Mouse (Mus musculus): ENCODE results near the gene Syt13. TPM values are rescaled to one million over a fixed set of nuclear protein-coding genes. Genes with fewer than 3 reads are reported as not detected.
A peak's percentile ranks its signal among the peaks of the same experiment; 100 is the strongest.

Syt13 gene
- polyA plus RNA-seq, 1 experiment from 2014 or later, result 6.4 TPM

DNA sequence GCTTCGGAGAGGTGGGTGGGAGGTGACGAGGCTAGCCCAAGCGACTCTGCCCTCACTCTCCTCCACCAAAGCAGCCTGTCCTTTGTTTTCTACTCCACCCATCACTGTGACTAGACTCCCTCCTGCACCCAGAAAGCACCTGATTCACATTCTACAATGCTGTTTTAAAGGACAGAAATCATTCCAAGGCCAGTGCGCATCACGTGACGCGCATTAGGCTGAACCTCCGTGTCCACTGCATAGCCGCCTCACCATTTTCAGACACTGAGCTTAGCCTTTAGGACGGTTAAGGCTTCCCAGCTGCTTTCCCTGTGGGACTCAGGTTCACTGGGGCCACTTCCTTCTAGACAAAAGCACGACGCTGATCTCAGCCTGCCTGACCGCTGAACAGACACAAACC lies 11.2 kb upstream of the Syt13 start:
- ATAC-seq, result no peak
- no peaks in the 10 kb centered on the region for H3K9me3 ChIP-seq

DNA sequence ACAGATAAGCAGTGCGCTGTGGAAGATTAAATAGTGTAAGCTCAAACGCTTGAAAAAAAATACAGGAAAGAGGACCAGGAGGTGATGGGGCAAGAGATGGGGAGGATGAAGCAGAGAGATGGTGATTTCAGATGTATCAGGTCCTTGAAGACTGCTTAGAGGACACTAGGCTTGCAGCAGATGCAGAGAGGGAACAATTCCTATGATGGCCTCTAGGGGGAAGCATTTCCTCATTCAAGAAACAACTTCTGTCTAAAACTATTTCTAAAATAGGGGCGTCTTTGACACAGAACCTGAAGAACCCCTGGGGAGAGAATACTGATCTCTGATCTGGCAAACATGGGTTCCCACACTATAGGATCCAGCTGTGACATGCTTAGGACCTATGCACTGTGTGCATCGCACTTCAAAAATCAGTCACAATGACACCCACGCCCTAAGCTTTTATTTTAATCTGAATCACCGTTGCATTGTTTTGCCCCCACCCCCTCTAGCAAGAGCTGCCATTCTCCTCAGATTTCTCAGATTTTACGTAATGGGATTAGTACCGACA lies 10.5 kb upstream of the Syt13 start:
- 0 out of 2 replicates have a peak, but pooled peaks have one; percentile 10 for ATAC-seq

More for the DNA sequence above, 11.2 kb upstream of the Syt13 start:
- Histone ChIP-seq H3K27ac (no peak overlapping the region), H3K9ac (no peak overlapping the region), H3K27me3 (replicated peaks) (no peaks in the 10 kb centered on the region), H3K4me2 (replicated peaks) (no peak overlapping the region), H3K4me3 (replicated peaks) (no peak overlapping the region), H3K4me1 (replicated peaks) (no peaks in the 10 kb centered on the region), H3K36me3 (no peaks in the 10 kb centered on the region)
- WGBS, result 72% methylated on average over 13 of the region's 13 CpGs

DNA sequence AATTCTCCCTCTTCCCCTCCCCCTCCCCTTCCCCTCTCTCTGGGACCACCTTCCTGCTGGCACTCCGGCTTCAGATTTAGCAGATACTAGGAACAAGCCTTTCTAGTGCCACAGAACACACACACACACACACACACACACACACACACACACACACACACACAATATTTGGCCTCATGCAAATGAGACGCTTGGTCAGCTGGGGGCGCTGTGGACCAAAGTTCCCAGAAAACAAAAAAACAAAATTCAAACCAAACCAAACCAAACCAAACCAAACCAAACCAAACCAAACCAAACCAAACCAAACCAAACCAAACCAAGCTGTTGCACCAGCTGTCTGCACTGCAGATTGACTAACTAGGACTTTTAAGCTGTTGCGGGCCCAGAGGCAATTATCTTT lies 4.5 kb upstream of the Syt13 start:
- Histone ChIP-seq H3K4me1 (replicated peaks) (peaks cover 8% of the 10 kb centered on the region), H3K9me3 (no peaks in the 10 kb centered on the region), H3K9ac (no peak overlapping the region), H3K36me3 (no peaks in the 10 kb centered on the region), H3K4me2 (replicated peaks) (no peak overlapping the region), H3K27me3 (replicated peaks) (peaks cover 10% of the 10 kb centered on the region), H3K27ac (no peak overlapping the region), H3K4me3 (replicated peaks) (no peak overlapping the region)
- ATAC-seq, result no peak
- WGBS, result 74% methylated on average over 4 of the region's 4 CpGs

More for the DNA sequence above, 10.5 kb upstream of the Syt13 start:
- H3K27me3 ChIP-seq (replicated peaks), result no peaks in the 10 kb centered on the region
- H3K4me1 ChIP-seq (replicated peaks), result no peaks in the 10 kb centered on the region
- H3K9me3 ChIP-seq, result no peaks in the 10 kb centered on the region
- H3K36me3 ChIP-seq, result no peaks in the 10 kb centered on the region
- no peak overlapping the region for H3K9ac ChIP-seq
- H3K4me2 ChIP-seq (replicated peaks), result no peak overlapping the region
- no peak overlapping the region for H3K4me3 ChIP-seq (replicated peaks)
- WGBS, result 26% methylated on average over 8 of the region's 8 CpGs
- no peak overlapping the region for H3K27ac ChIP-seq

DNA sequence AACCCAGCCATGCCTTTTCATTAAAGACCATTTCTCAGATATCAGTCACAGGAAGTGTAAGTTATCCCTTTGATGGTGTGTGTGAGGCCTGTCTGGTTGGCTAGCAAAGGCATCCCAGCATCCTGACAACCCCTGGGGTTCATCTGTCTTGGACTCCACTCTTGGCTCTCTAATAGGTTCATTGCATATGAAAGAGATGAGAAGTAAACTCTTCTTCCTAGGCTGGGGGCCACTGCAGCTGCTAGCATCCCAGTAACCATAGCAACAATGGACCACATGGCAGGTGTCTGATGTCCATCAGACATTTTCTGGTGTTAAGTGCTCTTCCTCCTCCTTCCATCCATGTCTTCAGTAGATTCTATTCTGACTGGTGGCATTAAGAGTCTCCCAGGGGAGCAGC lies 2.6 kb upstream of the Syt13 start:
- Histone ChIP-seq H3K27me3 (replicated peaks) (peaks cover 16% of the 10 kb centered on the region), H3K4me3 (replicated peaks) (no peak overlapping the region), H3K9me3 (no peaks in the 10 kb centered on the region), H3K27ac (no peak overlapping the region), H3K4me1 (replicated peaks) (peaks cover 22% of the 10 kb centered on the region), H3K36me3 (no peaks in the 10 kb centered on the region), H3K4me2 (replicated peaks) (no peak overlapping the region), H3K9ac (no peak overlapping the region)
- no peak for ATAC-seq

DNA sequence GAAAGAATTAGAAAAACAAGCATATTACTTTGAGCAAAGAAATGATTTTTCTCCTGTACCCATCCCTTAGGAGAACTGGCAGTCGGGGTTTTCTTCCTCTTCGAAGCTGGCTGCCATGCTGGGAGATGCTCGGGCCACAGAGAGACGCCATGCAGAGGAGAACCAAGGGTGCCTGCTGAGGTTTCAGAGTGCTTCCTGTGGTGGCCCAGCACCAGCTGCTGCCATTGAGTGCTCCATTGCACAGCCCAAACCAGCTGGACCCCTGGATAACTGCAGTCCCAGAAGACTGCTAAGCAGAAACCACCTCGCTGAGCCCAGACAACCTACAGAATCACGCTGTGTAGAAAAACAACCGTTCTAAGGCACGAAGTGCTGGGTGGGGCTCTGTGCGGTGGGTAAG lies 1.6 kb upstream of the Syt13 start:
- H3K4me1 ChIP-seq (replicated peaks), result peaks cover 24% of the 10 kb centered on the region
- no peak overlapping the region for H3K4me2 ChIP-seq (replicated peaks)
- no peaks in the 10 kb centered on the region for H3K9me3 ChIP-seq
- H3K9ac ChIP-seq, result no peak overlapping the region
- H3K27me3 ChIP-seq (replicated peaks), result peaks cover 16% of the 10 kb centered on the region
- no peak overlapping the region for H3K27ac ChIP-seq
- 24% methylated on average over 9 of the region's 9 CpGs for WGBS
- no peak overlapping the region for H3K4me3 ChIP-seq (replicated peaks)
- H3K36me3 ChIP-seq, result no peaks in the 10 kb centered on the region
- no peak for ATAC-seq

DNA sequence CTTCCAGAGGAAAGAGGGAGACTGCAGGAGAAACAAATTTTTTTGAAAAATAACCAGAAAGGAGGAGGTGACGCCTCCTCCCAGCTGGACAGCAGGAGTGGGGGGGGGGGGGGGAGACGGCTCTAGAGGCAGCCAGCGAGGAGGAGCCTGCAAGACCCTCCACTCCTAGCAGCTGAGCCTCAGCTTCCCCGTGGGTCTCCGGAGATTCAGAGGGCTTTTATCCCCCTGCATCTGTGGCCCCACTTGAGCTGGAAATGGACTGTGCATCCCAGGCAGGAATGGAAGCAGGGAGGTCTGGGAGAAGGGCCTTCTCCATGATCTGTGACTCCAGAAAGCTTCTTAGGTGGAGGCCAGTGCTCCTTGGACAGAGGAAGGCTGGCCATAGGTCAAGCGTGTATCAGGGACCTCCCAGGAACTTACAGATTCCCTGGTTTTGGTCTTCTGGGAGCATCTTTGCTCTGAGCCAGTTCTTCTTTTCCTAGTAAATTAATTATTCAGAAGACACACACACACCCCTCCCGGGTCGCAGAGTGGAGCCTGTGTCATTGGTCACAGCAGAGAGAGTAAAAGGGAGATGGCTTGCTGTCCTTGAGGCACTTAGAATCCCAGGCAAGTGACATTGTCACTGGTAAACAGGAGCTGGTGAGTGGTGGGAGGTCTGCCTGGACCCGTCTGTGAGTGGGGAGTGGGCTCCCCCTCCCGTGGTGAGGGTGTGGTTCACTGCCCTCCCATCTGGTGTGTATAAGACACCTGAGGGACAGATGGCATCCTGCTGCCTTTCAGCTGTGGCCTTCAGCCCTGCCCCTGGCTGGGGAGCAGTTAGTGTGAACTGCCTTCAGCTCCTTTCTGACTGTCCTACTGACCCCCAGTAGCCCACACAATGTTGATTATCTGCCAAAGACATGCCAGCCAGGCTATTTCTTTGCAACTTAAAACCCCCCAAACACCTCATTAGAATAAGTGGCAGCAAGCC lies 1.0 kb downstream of the Syt13 start:
- H3K27ac ChIP-seq, result no peak overlapping the region
- no peak for ATAC-seq
- no peaks in the 10 kb centered on the region for H3K9me3 ChIP-seq
- H3K4me2 ChIP-seq (replicated peaks), result peak overlapping the region; percentile 95
- peak overlapping the region; percentile 47 for H3K4me3 ChIP-seq (replicated peaks)
- H3K9ac ChIP-seq, result no peak overlapping the region
- H3K4me1 ChIP-seq (replicated peaks), result peaks cover 24% of the 10 kb centered on the region
- peaks cover 16% of the 10 kb centered on the region for H3K27me3 ChIP-seq (replicated peaks)
- H3K36me3 ChIP-seq, result no peaks in the 10 kb centered on the region
- 18% methylated on average over 10 of the region's 10 CpGs for WGBS

DNA sequence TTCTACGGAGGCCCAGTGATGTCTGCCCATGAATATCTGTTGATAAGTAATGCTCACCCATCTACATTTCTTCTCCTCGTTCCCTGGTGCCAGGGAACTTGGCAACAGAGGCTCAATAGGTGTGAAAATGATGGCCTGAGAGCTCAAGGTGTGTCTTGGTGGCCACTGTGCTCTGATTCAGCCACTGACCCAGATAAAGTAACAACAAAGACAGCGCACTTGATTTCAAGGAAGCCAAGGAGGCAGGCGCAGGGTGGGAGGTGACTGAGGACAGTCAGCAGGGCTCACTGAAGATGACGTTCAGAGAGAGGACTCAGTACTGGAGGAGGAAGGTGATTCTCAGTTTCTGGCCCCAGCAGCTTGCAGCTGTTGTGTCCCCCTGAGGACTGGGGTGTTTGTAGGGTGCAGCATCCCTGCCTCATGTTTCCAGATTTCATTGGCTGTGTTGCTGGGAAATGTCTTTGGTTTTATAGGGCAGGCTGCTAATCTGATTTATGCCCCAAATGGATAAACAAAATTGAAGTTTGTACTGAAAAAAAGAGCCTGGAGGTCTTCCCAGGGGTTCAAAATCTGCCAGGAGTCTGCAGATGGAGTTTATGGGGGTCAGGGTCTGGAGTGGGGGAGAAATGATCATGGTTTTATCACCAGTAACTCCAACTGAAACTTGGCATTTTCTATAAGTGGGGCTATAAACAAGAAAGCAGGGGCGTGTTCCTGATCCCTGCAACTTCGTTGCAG lies 2.7 kb downstream of the Syt13 start:
- H3K4me2 ChIP-seq (replicated peaks), result no peak overlapping the region
- 32% methylated on average over 7 of the region's 7 CpGs for WGBS
- peaks cover 16% of the 10 kb centered on the region for H3K27me3 ChIP-seq (replicated peaks)
- H3K9ac ChIP-seq, result no peak overlapping the region
- H3K36me3 ChIP-seq, result no peaks in the 10 kb centered on the region
- H3K4me3 ChIP-seq (replicated peaks), result no peak overlapping the region
- H3K9me3 ChIP-seq, result no peaks in the 10 kb centered on the region
- H3K4me1 ChIP-seq (replicated peaks), result peaks cover 24% of the 10 kb centered on the region
- H3K27ac ChIP-seq, result 0 out of 2 replicates have a peak overlapping the region, but pooled peaks have one; percentile 1
- ATAC-seq, result peak; percentile 40

DNA sequence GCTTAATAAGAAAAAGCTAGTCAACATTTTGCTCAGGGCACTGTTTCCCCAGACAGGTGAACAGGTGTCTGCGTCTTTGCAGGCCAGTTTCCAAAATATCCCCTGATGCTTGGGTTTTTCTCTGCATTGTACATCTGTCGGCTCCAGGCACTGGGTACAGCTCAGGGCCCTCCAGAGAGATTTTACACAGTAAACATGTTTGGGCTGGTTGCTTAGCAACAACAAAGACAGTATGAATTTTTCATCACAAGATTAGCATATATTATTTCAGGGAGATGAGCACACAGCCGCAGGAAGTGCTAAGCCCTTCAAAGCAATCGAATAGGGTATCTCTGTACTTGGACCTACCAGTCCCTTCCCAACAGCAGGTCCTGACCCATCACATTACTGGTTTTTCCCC lies 5.8 kb downstream of the Syt13 start:
- Histone ChIP-seq H3K27ac (no peak overlapping the region), H3K9ac (no peak overlapping the region), H3K4me3 (replicated peaks) (no peak overlapping the region), H3K4me1 (replicated peaks) (peaks cover 13% of the 10 kb centered on the region), H3K36me3 (no peaks in the 10 kb centered on the region), H3K27me3 (replicated peaks) (peaks cover 5% of the 10 kb centered on the region; the same call in 1 of the 2 replicates), H3K4me2 (replicated peaks) (no peak overlapping the region), H3K9me3 (no peaks in the 10 kb centered on the region)
- WGBS, result 73% methylated on average over 4 of the region's 4 CpGs
- no peak for ATAC-seq

DNA sequence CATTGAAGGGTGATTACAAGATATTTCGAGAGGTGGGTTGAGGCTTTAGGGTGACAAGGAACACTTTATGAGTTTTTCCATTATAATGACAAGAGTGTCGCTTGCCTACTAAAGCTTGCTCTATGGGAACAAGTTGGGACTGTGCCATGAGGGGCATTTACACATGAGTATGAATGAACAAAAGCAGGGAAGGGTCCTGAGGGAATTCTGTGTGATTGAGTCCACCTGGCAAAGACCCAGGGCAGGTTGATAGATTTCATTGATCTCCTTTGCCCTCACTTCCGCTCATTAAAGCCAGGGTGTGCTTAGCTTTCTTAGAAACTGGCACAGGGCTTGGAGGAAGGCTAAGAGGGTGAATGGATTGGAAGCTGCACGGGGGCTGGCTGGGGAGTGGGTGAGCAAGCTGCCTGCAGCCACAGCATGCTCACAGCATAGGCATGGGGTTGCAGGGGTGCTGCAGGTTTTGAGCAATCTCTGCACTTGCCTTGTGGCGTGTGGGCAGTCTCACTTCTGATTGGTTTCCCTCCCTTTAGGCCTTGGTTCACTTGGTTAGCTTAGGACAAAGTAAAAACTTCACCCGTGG lies 9.9 kb downstream of the Syt13 start:
- H3K27ac ChIP-seq, result no peak overlapping the region
- WGBS, result 76% methylated on average over 6 of the region's 6 CpGs

DNA sequence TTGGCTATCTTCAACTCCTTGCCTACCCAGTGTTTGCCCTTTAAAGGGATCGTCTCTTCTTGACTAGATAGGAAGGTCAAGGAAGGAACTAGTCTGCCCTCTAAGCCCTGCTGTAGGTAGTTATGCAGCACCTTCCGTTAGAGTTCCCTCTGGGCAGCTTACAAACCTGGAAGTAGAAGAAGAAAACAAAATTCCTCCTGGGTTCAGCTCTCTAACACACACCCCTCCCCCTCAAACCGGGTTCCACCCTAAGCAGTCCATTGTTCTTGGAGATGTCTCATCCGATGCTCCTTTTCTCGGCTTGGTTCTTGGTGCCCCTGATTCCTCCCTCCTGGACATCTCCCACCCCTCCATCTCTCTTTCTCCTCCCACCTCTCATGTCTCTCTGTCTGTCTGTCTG lies 14.8 kb downstream of the Syt13 start:
- Histone ChIP-seq H3K36me3 (no peaks in the 10 kb centered on the region), H3K9me3 (no peaks in the 10 kb centered on the region), H3K4me1 (replicated peaks) (peaks cover 3% of the 10 kb centered on the region; the same call in 1 of the 2 replicates), H3K27ac (no peak overlapping the region), H3K4me2 (replicated peaks) (no peak overlapping the region), H3K27me3 (replicated peaks) (no peaks in the 10 kb centered on the region), H3K4me3 (replicated peaks) (no peak overlapping the region), H3K9ac (no peak overlapping the region)
- no peak for ATAC-seq
- 73% methylated on average over 5 of the region's 5 CpGs for WGBS

More for the DNA sequence above, 9.9 kb downstream of the Syt13 start:
- H3K4me2 ChIP-seq (replicated peaks), result no peak overlapping the region
- no peak for ATAC-seq
- H3K27me3 ChIP-seq (replicated peaks), result no peaks in the 10 kb centered on the region
- no peaks in the 10 kb centered on the region for H3K4me1 ChIP-seq (replicated peaks)
- H3K4me3 ChIP-seq (replicated peaks), result no peak overlapping the region
- no peak overlapping the region for H3K9ac ChIP-seq
- no peaks in the 10 kb centered on the region for H3K9me3 ChIP-seq
- H3K36me3 ChIP-seq, result no peaks in the 10 kb centered on the region

DNA sequence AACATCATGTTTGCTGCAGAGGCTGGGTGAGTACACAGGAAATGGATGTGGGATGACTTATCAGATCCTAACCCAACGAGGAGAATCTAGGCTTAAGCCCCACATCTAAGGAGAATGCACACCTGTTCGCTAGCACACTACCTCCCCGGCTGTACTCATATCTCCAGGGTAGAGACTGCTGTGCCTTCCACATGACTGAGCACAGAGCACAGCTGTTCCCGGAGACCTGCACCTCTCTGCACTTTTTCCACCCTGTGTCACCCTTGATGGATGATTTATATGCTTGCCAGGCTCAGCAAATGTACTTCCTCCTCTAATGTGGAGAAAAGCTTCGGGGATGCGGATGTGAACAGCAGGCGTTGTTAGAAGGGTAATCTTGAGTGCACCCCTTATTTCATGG lies 16.2 kb downstream of the Syt13 start:
- H3K4me1 ChIP-seq (replicated peaks), result peaks cover 5% of the 10 kb centered on the region; the same call in 1 of the 2 replicates

DNA sequence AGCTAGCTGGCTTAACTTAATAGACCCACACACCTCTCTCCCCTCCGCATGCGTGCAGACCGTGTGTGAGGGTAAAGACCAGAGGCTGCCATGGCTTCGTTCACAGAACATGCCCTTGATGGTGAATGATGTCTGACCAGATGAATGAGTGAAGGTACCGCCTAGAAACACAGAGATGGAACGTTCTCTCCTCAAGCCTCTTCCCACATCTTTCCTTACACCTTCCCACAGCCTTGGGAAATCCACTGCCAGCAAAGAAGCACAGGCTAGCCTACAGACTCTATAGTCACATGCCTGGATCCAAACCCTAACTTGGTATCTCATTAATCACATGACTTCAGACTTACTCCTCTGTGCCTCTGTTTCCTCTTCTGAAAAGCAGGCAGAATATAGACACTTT lies 18.5 kb downstream of the Syt13 start:
- 81% methylated on average over 6 of the region's 6 CpGs for WGBS
- peaks cover 5% of the 10 kb centered on the region; the same call in 1 of the 2 replicates for H3K4me1 ChIP-seq (replicated peaks)
- no peak for ATAC-seq
- no peak overlapping the region for H3K4me3 ChIP-seq (replicated peaks)
- H3K9me3 ChIP-seq, result no peaks in the 10 kb centered on the region
- H3K27ac ChIP-seq, result no peak overlapping the region
- no peaks in the 10 kb centered on the region for H3K36me3 ChIP-seq
- H3K27me3 ChIP-seq (replicated peaks), result no peaks in the 10 kb centered on the region
- no peak overlapping the region for H3K9ac ChIP-seq
- H3K4me2 ChIP-seq (replicated peaks), result no peak overlapping the region

More for the DNA sequence above, 16.2 kb downstream of the Syt13 start:
- H3K27me3 ChIP-seq (replicated peaks), result no peaks in the 10 kb centered on the region
- H3K27ac ChIP-seq, result no peak overlapping the region
- H3K9me3 ChIP-seq, result no peaks in the 10 kb centered on the region
- ATAC-seq, result no peak
- 59% methylated on average over 7 of the region's 7 CpGs for WGBS
- H3K4me3 ChIP-seq (replicated peaks), result no peak overlapping the region
- no peak overlapping the region for H3K9ac ChIP-seq
- H3K4me2 ChIP-seq (replicated peaks), result no peak overlapping the region
- no peaks in the 10 kb centered on the region for H3K36me3 ChIP-seq
